Mouse (Mus musculus) brain, adult 10 weeks (tissue): ENCODE data around the gene Qtrt2. TPM values are rescaled to one million over a fixed set of nuclear protein-coding genes. Genes with fewer than 3 reads are reported as not detected.

Experiments
- polyA plus RNA-seq: library from polyadenylated mRNA; stranded (reverse); fragments of 350-450 nt; fragmentation: Illumina TruSeq; extraction: RNeasy Lipid Tissue Mini Kit (QIAGEN cat#74804); gene quantifications from one replicate; pipeline ENCODE4 v1.2.3, GENCODE M21; 2015; ENCODE audit warnings: low read depth, low replicate concordance

Gene Qtrt2
- polyA plus RNA-seq: 22.1 TPM

GRCm38 (mm10) chr16:43926341-43926859 is at the start of gene Qtrt2:
Qtrt2 (minus strand) TSS chr16:43926809.

DNA sequence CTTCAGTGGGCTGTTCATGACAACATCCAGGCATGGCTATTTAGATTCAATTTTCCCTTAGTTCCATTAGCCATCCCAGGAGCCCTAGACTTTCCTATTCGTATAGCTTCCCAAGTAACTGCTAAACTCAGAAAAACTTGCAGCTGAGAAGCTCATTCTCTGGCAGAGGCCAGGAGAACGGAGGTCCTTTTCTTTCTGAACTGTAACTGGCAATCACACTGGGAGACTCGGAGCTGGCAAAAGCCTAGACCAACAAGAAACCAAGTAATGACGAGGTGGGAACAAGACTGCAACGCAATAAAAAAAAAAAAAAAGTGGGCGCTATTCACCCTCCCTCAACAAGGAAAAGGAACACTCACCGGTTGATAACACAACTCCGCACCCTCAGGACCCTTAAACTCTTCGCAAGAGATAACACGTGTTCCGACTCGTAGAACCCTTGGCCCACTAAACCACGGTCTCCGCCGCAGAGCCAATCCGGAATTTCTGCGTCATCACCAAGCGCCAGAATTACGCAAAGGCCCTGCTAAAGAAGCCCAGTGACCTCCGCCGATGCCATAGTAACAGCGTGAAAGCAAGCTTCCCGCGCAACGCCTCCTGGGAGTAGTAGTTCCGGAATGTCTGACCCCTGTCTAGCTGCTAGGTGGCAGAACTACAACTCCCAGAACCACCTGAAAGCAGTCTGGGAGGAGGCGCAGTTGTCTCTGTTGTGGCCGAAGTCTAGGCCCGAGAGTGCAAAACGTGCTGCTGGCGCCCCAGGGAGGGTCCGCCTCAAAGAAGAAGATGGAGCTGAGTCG is 37.2 kb downstream of the Qtrt2 start, which contains the start of gene Ccdc191:
TSS of gene Ccdc191 (plus strand) at position 593 of the 797 bp plus-strand sequence.

Other genes starting within 250 kb of the Qtrt2 start
- gene Drd3, start 172.8 kb downstream of the Qtrt2 start, polyA plus RNA-seq: not detected
- 8.3 TPM for gene Ccdc191, start 37.0 kb downstream of the Qtrt2 start, polyA plus RNA-seq
- gene Zdhhc23, start 53.0 kb upstream of the Qtrt2 start, polyA plus RNA-seq: 15.5 TPM
- 1.7 TPM for gene Gramd1c, start 136.5 kb upstream of the Qtrt2 start, polyA plus RNA-seq
- 349 TPM for gene Atp6v1a, start 212.9 kb upstream of the Qtrt2 start, polyA plus RNA-seq
- gene Naa50, start 213.0 kb upstream of the Qtrt2 start, polyA plus RNA-seq: 60.2 TPM
- 14.6 TPM for gene Usf3, start 246.4 kb upstream of the Qtrt2 start, polyA plus RNA-seq